In the genomic region with DNA sequence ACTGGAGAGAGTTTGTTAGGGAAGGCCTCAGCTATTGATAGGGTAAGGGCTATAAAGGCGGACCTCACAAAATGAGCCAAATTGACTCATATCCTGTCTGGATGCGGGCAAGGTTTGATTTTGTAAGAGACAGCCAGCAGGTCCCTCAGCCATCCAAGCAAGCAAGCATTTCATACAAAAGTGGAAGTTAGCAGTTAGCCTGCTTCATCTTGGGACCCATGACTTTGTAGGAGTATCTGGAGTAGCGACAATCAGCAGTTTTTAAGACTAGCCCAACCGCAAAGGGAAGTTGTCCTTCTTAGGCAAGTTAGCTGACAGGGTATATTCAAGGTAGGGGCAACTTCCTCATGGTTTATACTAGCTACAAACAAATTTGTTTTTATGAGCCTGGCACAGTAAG, we compare ENCODE assay signal across 20 mouse cellular contexts. TPM values are rescaled to one million over a fixed set of nuclear protein-coding genes. Genes with fewer than 3 reads are reported as not detected.
DNase-seq lines count a peak whose midpoint lies in the region; ATAC-seq and TF ChIP-seq lines count a peak whose summit lies in the region.
"Had no signal": no experiment of that assay in that cellular context is flagged by ENCODE, and none has a peak within 500 bp of the region (broad histone marks: within the 10 kb centered on the region; RNA-seq: fewer than 3 reads in every experiment).

No protein-coding gene starts in this region.

- intact Hi-C loops in gastrocnemius, adult 2 months (cut with DNase I), result no loop called here

- peak; percentile 26 for DNase-seq in heart, adult 8-10 months (ENCODE audit: low spot score)
- no peak for DNase-seq in heart, embryonic 10.5 days (ENCODE audit: low spot score)
- DNase-seq in lung, postnatal 36 days, result peak; percentile 42
- DNase-seq in lung, adult 2 months, result no peak
- no peak for DNase-seq in forebrain, embryonic 11.5 days (ENCODE audit: low spot score)
- no peak for DNase-seq in gastrocnemius, adult 2 months
- DNase-seq: adrenal gland, adult 2 months; cerebellum, adult 11-12 months; embryo, embryonic 11 days; kidney, postnatal 36 days; thymus, postnatal 14 days had no signal

- H3K27me3 ChIP-seq in heart, embryonic 10.5 days (ENCODE audit: insufficient read depth, poor library complexity, severe bottlenecking), result no peaks in the 10 kb centered on the region
- H3K27me3 ChIP-seq in forebrain, embryonic 11.5 days (ENCODE audit: control insufficient read depth, insufficient read depth, low read length), result no peaks in the 10 kb centered on the region
- H3K27me3 ChIP-seq: hindbrain, embryonic 12.5 days; midbrain, embryonic 13.5 days; neural tube, embryonic 13.5 days had no signal

- no peak for TF ChIP-seq POLR2A in lung, adult 2 months (IDR thresholded peaks at IDR 0.05; ENCODE audit: borderline replicate concordance, extremely low read depth, low read depth, low read length)

- no peak overlapping the region for H3K4me2 ChIP-seq in forebrain, embryonic 11.5 days (ENCODE audit: low read depth, low read length, severe bottlenecking)
- H3K4me2 ChIP-seq: hindbrain, embryonic 12.5 days; midbrain, embryonic 13.5 days; neural tube, embryonic 13.5 days had no signal

- 0 out of 2 replicates have a peak, but pooled peaks cover 6% of the 10 kb centered on the region for H3K9me3 ChIP-seq in heart, embryonic 10.5 days
- no peaks in the 10 kb centered on the region; the same call in 1 of the 2 replicates for H3K9me3 ChIP-seq in forebrain, embryonic 11.5 days (ENCODE audit: control insufficient read depth, low read length)
- H3K9me3 ChIP-seq: midbrain, embryonic 13.5 days had no signal

- H3K4me3 ChIP-seq in heart, embryonic 10.5 days, result no peak overlapping the region
- H3K4me3 ChIP-seq in lung, adult 2 months (replicated peaks; ENCODE audit: extremely low read depth, low read depth, low read length), result no peak overlapping the region
- no peak overlapping the region for H3K4me3 ChIP-seq in brown adipose tissue, adult 24 weeks (ENCODE audit: insufficient read depth, low read depth, low read length)
- no peak overlapping the region for H3K4me3 ChIP-seq in forebrain, embryonic 11.5 days (ENCODE audit: low read depth, low read length)
- no peak overlapping the region for H3K4me3 ChIP-seq in gastrocnemius, adult 2 months
- H3K4me3 ChIP-seq: heart, adult 2 months; hindbrain, embryonic 12.5 days; midbrain, embryonic 13.5 days; neural tube, embryonic 13.5 days had no signal

- H3K36me3 ChIP-seq in heart, embryonic 10.5 days, result no peaks in the 10 kb centered on the region
- H3K36me3 ChIP-seq in forebrain, embryonic 11.5 days (ENCODE audit: control insufficient read depth, insufficient read depth, low read length), result no peaks in the 10 kb centered on the region
- H3K36me3 ChIP-seq: hindbrain, embryonic 12.5 days; midbrain, embryonic 13.5 days; neural tube, embryonic 13.5 days had no signal

- WGBS in heart, embryonic 10.5 days, result 94% methylated on average over 4 of the region's 4 CpGs
- WGBS in lung, adult 2 months, result 90% methylated on average over 4 of the region's 4 CpGs
- 90% methylated on average over 4 of the region's 4 CpGs for WGBS in forebrain, embryonic 11.5 days

- H3K27ac ChIP-seq in heart, embryonic 10.5 days, result no peak overlapping the region
- H3K27ac ChIP-seq in brown adipose tissue, adult 24 weeks (replicated peaks; ENCODE audit: low read depth, low read length), result peak overlapping the region; percentile 52; the same call in 1 of the 2 replicates
- no peak overlapping the region for H3K27ac ChIP-seq in forebrain, embryonic 11.5 days (ENCODE audit: low read depth, low read length)
- H3K27ac ChIP-seq in gastrocnemius, adult 2 months, result no peak overlapping the region
- H3K27ac ChIP-seq: heart, adult 2 months; hindbrain, embryonic 12.5 days; liver, embryonic 14.5 days; midbrain, embryonic 13.5 days; neural tube, embryonic 13.5 days had no signal

- ATAC-seq in neutrophil, adult 5-6 weeks (ENCODE audit: extremely low read depth, insufficient number of reproducible peaks, low FRiP score, poor library complexity, severe bottlenecking), result peak; percentile 99
- ATAC-seq in forebrain, embryonic 11.5 days (replicated peaks; ENCODE audit: low FRiP score), result no peak
- ATAC-seq: intestine, postnatal 0 days; midbrain, embryonic 13.5 days had no signal

- no peaks in the 10 kb centered on the region for H3K4me1 ChIP-seq in heart, embryonic 10.5 days
- H3K4me1 ChIP-seq in lung, adult 2 months (ENCODE audit: control insufficient read depth, insufficient read depth, low read length), result no peaks in the 10 kb centered on the region
- H3K4me1 ChIP-seq in brown adipose tissue, adult 24 weeks (ENCODE audit: control insufficient read depth, insufficient read depth, insufficient read length, low read length), result no peaks in the 10 kb centered on the region
- no peaks in the 10 kb centered on the region for H3K4me1 ChIP-seq in forebrain, embryonic 11.5 days (replicated peaks; ENCODE audit: control insufficient read depth, insufficient read depth, low read length)
- H3K4me1 ChIP-seq: hindbrain, embryonic 12.5 days; midbrain, embryonic 13.5 days; neural tube, embryonic 13.5 days had no signal

- TF ChIP-seq CTCF in lung, adult 2 months (IDR thresholded peaks at IDR 0.05; ENCODE audit: insufficient read depth, low read length), result no peak
- no peak for TF ChIP-seq CTCF in gastrocnemius, adult 2 months (IDR thresholded peaks at IDR 0.05)

- no peak overlapping the region for H3K9ac ChIP-seq in forebrain, embryonic 11.5 days (ENCODE audit: low read length)
- H3K9ac ChIP-seq: hindbrain, embryonic 12.5 days; liver, embryonic 14.5 days; midbrain, embryonic 13.5 days; neural tube, embryonic 13.5 days had no signal

RNA-seq across cellular contexts. Expression of gene Cks1brt, which starts 9.2 kb away (rescaled TPM):
- total RNA-seq in heart, adult 8-10 months (2022), result not detected
- not detected in 2 replicates for polyA plus RNA-seq in heart, embryonic 10.5 days (2016; fragmentation: Nextera tagmentation; extraction: Ambion mirVana)
- polyA plus RNA-seq in lung, adult 2 months (2012; rRNA removed), result not detected in 2 replicates
- polyA plus RNA-seq in brown adipose tissue, adult 24 weeks (2012; ENCODE audit: insufficient read depth, insufficient read length, missing spikeins), result not detected in 2 replicates
- not detected in 2 replicates for total RNA-seq in neutrophil, adult 5-6 weeks (2017)
- polyA plus RNA-seq in forebrain, embryonic 11.5 days (2014; fragmentation: Nextera tagmentation; extraction: Ambion mirVana), result not detected in 2 replicates
- not detected for total RNA-seq in gastrocnemius, adult 2 months (2021)
- total RNA-seq: adrenal gland, adult 2 months; heart, adult 2 months; left cerebral cortex, postnatal 14 days had no signal
- polyA plus RNA-seq: adrenal gland, adult 2 months; heart, adult 2 months; intestine, postnatal 0 days; liver, embryonic 14.5 days; midbrain, embryonic 13.5 days; neural tube, embryonic 13.5 days had no signal

RNA-seq across cellular contexts. Expression of gene Zfp791, which starts 19.6 kb away (rescaled TPM):
- 1 to 10 TPM; 2.1 to 3.0 (median 2.7) TPM for total RNA-seq in heart, adult 8-10 months (2022)
- 0.84 and 1.00 TPM in 2 replicates for polyA plus RNA-seq in heart, embryonic 10.5 days (2016; fragmentation: Nextera tagmentation; extraction: Ambion mirVana)
- polyA plus RNA-seq in lung, adult 2 months (2012; rRNA removed), result 0.37 and 0.66 TPM in 2 replicates
- polyA plus RNA-seq in brown adipose tissue, adult 24 weeks (2012; ENCODE audit: insufficient read depth, insufficient read length, missing spikeins), result 0.44 and 0.96 TPM in 2 replicates
- not detected in 2 replicates for total RNA-seq in neutrophil, adult 5-6 weeks (2017)
- polyA plus RNA-seq in forebrain, embryonic 11.5 days (2014; fragmentation: Nextera tagmentation; extraction: Ambion mirVana), result 1.1 and 1.3 TPM in 2 replicates
- total RNA-seq in gastrocnemius, adult 2 months (2021), result 1 to 10 TPM in 1 of 2 experiments, under 1 TPM in 1; 0.84 to 1.2 TPM

RNA-seq across cellular contexts. Expression of gene Man2b1, which starts 59.4 kb away (rescaled TPM):
- total RNA-seq in heart, adult 8-10 months (2022), result 10 to 100 TPM; 21.9 to 36.3 (median 26.3) TPM
- polyA plus RNA-seq in heart, embryonic 10.5 days (2016; fragmentation: Nextera tagmentation; extraction: Ambion mirVana), result 27.2 and 30.7 TPM in 2 replicates
- polyA plus RNA-seq in lung, adult 2 months (2012; rRNA removed), result 74.1 and 87.1 TPM in 2 replicates
- 17.4 and 20.8 TPM in 2 replicates for polyA plus RNA-seq in brown adipose tissue, adult 24 weeks (2012; ENCODE audit: insufficient read depth, insufficient read length, missing spikeins)
- 192 and 197 TPM in 2 replicates for total RNA-seq in neutrophil, adult 5-6 weeks (2017)
- polyA plus RNA-seq in forebrain, embryonic 11.5 days (2014; fragmentation: Nextera tagmentation; extraction: Ambion mirVana), result 20.9 and 21.0 TPM in 2 replicates
- total RNA-seq in gastrocnemius, adult 2 months (2021), result 10 to 100 TPM in 1 of 2 experiments, 1 to 10 TPM in 1; 8.1 to 10.3 TPM

Comparison
In these comparisons a context has a peak if more than half of its experiments do, and no peak if none do; other contexts are left out.
1. DNase-seq: peak in heart, adult 8-10 months (single experiment) and lung, postnatal 36 days (single experiment); none in heart, embryonic 10.5 days (single experiment), lung, adult 2 months (single experiment), forebrain, embryonic 11.5 days (single experiment) and gastrocnemius, adult 2 months (single experiment).